Mouse (Mus musculus): ENCODE data around the gene Nelfb.

DNA sequence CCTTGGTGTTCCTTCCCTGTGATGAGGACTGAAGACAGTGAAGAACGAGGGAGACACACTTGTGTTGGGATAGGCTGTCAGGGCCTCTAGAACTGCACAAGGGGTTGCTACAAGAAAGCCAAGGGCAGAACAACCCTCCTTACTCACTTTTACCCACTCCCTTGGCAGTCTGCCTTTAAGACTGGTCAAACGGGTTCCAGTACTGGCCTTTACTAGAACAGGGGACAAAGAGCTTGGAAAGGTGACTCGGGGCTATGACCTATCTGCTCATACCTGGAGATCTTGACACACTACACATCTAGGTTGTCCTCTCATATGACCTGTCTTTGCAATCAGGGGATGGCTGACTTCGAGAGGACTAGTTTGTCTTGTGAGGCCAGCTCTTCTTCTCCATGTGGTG lies 26.2 kb upstream of the Nelfb start:
- TF ChIP-seq POLR2A (IDR thresholded peaks at IDR 0.05; ENCODE audit: extremely low read depth, insufficient read depth, low read length) = no peak
- no peak for TF ChIP-seq CTCF (IDR thresholded peaks at IDR 0.05; ENCODE audit: low read depth, low read length)

Data from liver, adult 2 months (tissue).